Mouse (Mus musculus): ENCODE results near the gene Mmadhc. TPM values are rescaled to one million over a fixed set of nuclear protein-coding genes. Genes with fewer than 3 reads are reported as not detected.

The Mmadhc gene
- polyA plus RNA-seq (2014; fragmentation: Nextera tagmentation; extraction: Ambion mirVana), result 140 and 144 TPM in 2 replicates

GRCm38 (mm10) chr2:50296109-50296986 lies at the start of gene Mmadhc:
Gene Mmadhc, minus strand, starts transcription at chr2:50296801.
- Histone ChIP-seq H3K4me3 (ENCODE audit: low read depth, low read length) (peak within 1 kb of the TSS; percentile 95), H3K9ac (replicated peaks; ENCODE audit: low read depth, low read length) (peak within 1 kb of the TSS; percentile 90), H3K4me1 (ENCODE audit: control insufficient read depth, insufficient read depth, low read length) (peaks cover 15% of the 10 kb centered on the region; the same call in 1 of the 2 replicates), H3K27me3 (ENCODE audit: control insufficient read depth, insufficient read depth, low read length) (no peaks in the 10 kb centered on the region), H3K4me2 (ENCODE audit: low read depth, low read length) (peak within 1 kb of the TSS; percentile 71), H3K36me3 (ENCODE audit: control insufficient read depth, insufficient read depth, low read length) (peaks cover under 1% of the 10 kb centered on the region; the same call in 1 of the 2 replicates), H3K27ac (ENCODE audit: low read depth, low read length) (peak within 1 kb of the TSS; percentile 90), H3K9me3 (ENCODE audit: control insufficient read depth, low read length) (no peaks in the 10 kb centered on the region)
- peak; percentile 97 for ATAC-seq (ENCODE audit: low read depth)
- under 1% methylated on average over 55 of the region's 58 CpGs for WGBS

GRCm38 (mm10) chr2:50343598-50343997 lies 47.0 kb upstream of the Mmadhc start:
- H3K4me3 ChIP-seq (ENCODE audit: low read depth, low read length), result no peak overlapping the region
- no peak overlapping the region for H3K9ac ChIP-seq (replicated peaks; ENCODE audit: low read depth, low read length)
- 91% methylated on average over 8 of the region's 8 CpGs for WGBS
- no peak overlapping the region for H3K4me2 ChIP-seq (ENCODE audit: low read depth, low read length)
- no peak overlapping the region for H3K27ac ChIP-seq (ENCODE audit: low read depth, low read length)
- no peak for ATAC-seq (ENCODE audit: low read depth)
- no peaks in the 10 kb centered on the region for H3K9me3 ChIP-seq (ENCODE audit: control insufficient read depth, low read length)
- H3K36me3 ChIP-seq (ENCODE audit: control insufficient read depth, insufficient read depth, low read length), result no peaks in the 10 kb centered on the region
- peaks cover 3% of the 10 kb centered on the region; the same call in 1 of the 2 replicates for H3K4me1 ChIP-seq (ENCODE audit: control insufficient read depth, insufficient read depth, low read length)
- no peaks in the 10 kb centered on the region for H3K27me3 ChIP-seq (ENCODE audit: control insufficient read depth, insufficient read depth, low read length)

GRCm38 (mm10) chr2:50339061-50339460 lies 42.5 kb upstream of the Mmadhc start:
- Histone ChIP-seq H3K4me1 (ENCODE audit: control insufficient read depth, insufficient read depth, low read length) (no peaks in the 10 kb centered on the region), H3K9me3 (ENCODE audit: control insufficient read depth, low read length) (no peaks in the 10 kb centered on the region)
- 76% methylated on average over 3 of the region's 3 CpGs for WGBS

GRCm38 (mm10) chr2:50337596-50337995 lies 41.0 kb upstream of the Mmadhc start:
- Histone ChIP-seq H3K4me3 (ENCODE audit: low read depth, low read length) (no peak overlapping the region), H3K36me3 (ENCODE audit: control insufficient read depth, insufficient read depth, low read length) (no peaks in the 10 kb centered on the region), H3K27ac (ENCODE audit: low read depth, low read length) (no peak overlapping the region), H3K9me3 (ENCODE audit: control insufficient read depth, low read length) (no peaks in the 10 kb centered on the region), H3K4me1 (ENCODE audit: control insufficient read depth, insufficient read depth, low read length) (no peaks in the 10 kb centered on the region), H3K4me2 (ENCODE audit: low read depth, low read length) (no peak overlapping the region), H3K9ac (replicated peaks; ENCODE audit: low read depth, low read length) (no peak overlapping the region), H3K27me3 (ENCODE audit: control insufficient read depth, insufficient read depth, low read length) (no peaks in the 10 kb centered on the region)
- 52% methylated on average over 1 of the region's 1 CpGs for WGBS
- ATAC-seq (ENCODE audit: low read depth), result no peak

More at GRCm38 (mm10) chr2:50339061-50339460, 42.5 kb upstream of the Mmadhc start:
- no peak overlapping the region for H3K4me3 ChIP-seq (ENCODE audit: low read depth, low read length)
- no peaks in the 10 kb centered on the region for H3K27me3 ChIP-seq (ENCODE audit: control insufficient read depth, insufficient read depth, low read length)
- H3K4me2 ChIP-seq (ENCODE audit: low read depth, low read length), result no peak overlapping the region
- no peak for ATAC-seq (ENCODE audit: low read depth)
- no peak overlapping the region for H3K9ac ChIP-seq (replicated peaks; ENCODE audit: low read depth, low read length)
- H3K36me3 ChIP-seq (ENCODE audit: control insufficient read depth, insufficient read depth, low read length), result no peaks in the 10 kb centered on the region
- H3K27ac ChIP-seq (ENCODE audit: low read depth, low read length), result no peak overlapping the region

GRCm38 (mm10) chr2:50331716-50332270 lies 35.2 kb upstream of the Mmadhc start:
- no peak overlapping the region for H3K4me3 ChIP-seq (ENCODE audit: low read depth, low read length)
- no peak overlapping the region for H3K9ac ChIP-seq (replicated peaks; ENCODE audit: low read depth, low read length)
- H3K9me3 ChIP-seq (ENCODE audit: control insufficient read depth, low read length), result no peaks in the 10 kb centered on the region
- no peak for ATAC-seq (ENCODE audit: low read depth)
- no peaks in the 10 kb centered on the region for H3K27me3 ChIP-seq (ENCODE audit: control insufficient read depth, insufficient read depth, low read length)
- no peak overlapping the region for H3K4me2 ChIP-seq (ENCODE audit: low read depth, low read length)
- H3K27ac ChIP-seq (ENCODE audit: low read depth, low read length), result no peak overlapping the region
- WGBS, result 46% methylated on average over 5 of the region's 5 CpGs
- H3K4me1 ChIP-seq (ENCODE audit: control insufficient read depth, insufficient read depth, low read length), result no peaks in the 10 kb centered on the region
- H3K36me3 ChIP-seq (ENCODE audit: control insufficient read depth, insufficient read depth, low read length), result no peaks in the 10 kb centered on the region

- 83% methylated on average over 4 of the region's 4 CpGs for WGBS
- H3K4me3 ChIP-seq (ENCODE audit: low read depth, low read length), result no peak overlapping the region
- no peaks in the 10 kb centered on the region for H3K27me3 ChIP-seq (ENCODE audit: control insufficient read depth, insufficient read depth, low read length)
- H3K4me2 ChIP-seq (ENCODE audit: low read depth, low read length), result no peak overlapping the region
- H3K4me1 ChIP-seq (ENCODE audit: control insufficient read depth, insufficient read depth, low read length), result no peaks in the 10 kb centered on the region
- ATAC-seq (ENCODE audit: low read depth), result no peak
- H3K36me3 ChIP-seq (ENCODE audit: control insufficient read depth, insufficient read depth, low read length), result no peaks in the 10 kb centered on the region
- no peak overlapping the region for H3K9ac ChIP-seq (replicated peaks; ENCODE audit: low read depth, low read length)
- no peaks in the 10 kb centered on the region for H3K9me3 ChIP-seq (ENCODE audit: control insufficient read depth, low read length)
- no peak overlapping the region for H3K27ac ChIP-seq (ENCODE audit: low read depth, low read length)
Observed at GRCm38 (mm10) chr2:50328181-50328580, 31.6 kb upstream of the Mmadhc start.

- Histone ChIP-seq H3K27me3 (ENCODE audit: control insufficient read depth, insufficient read depth, low read length) (no peaks in the 10 kb centered on the region), H3K27ac (ENCODE audit: low read depth, low read length) (no peak overlapping the region), H3K4me2 (ENCODE audit: low read depth, low read length) (no peak overlapping the region), H3K4me1 (ENCODE audit: control insufficient read depth, insufficient read depth, low read length) (no peaks in the 10 kb centered on the region), H3K9me3 (ENCODE audit: control insufficient read depth, low read length) (no peaks in the 10 kb centered on the region), H3K36me3 (ENCODE audit: control insufficient read depth, insufficient read depth, low read length) (no peaks in the 10 kb centered on the region), H3K9ac (replicated peaks; ENCODE audit: low read depth, low read length) (no peak overlapping the region), H3K4me3 (ENCODE audit: low read depth, low read length) (no peak overlapping the region)
- WGBS, result 73% methylated on average over 7 of the region's 7 CpGs
- no peak for ATAC-seq (ENCODE audit: low read depth)
Observed at GRCm38 (mm10) chr2:50324799-50325198, 28.2 kb upstream of the Mmadhc start.

- Histone ChIP-seq H3K9me3 (ENCODE audit: control insufficient read depth, low read length) (no peaks in the 10 kb centered on the region), H3K4me1 (ENCODE audit: control insufficient read depth, insufficient read depth, low read length) (no peaks in the 10 kb centered on the region), H3K27me3 (ENCODE audit: control insufficient read depth, insufficient read depth, low read length) (no peaks in the 10 kb centered on the region), H3K4me3 (ENCODE audit: low read depth, low read length) (no peak overlapping the region), H3K27ac (ENCODE audit: low read depth, low read length) (no peak overlapping the region), H3K36me3 (ENCODE audit: control insufficient read depth, insufficient read depth, low read length) (no peaks in the 10 kb centered on the region), H3K4me2 (ENCODE audit: low read depth, low read length) (no peak overlapping the region), H3K9ac (replicated peaks; ENCODE audit: low read depth, low read length) (no peak overlapping the region)
- ATAC-seq (ENCODE audit: low read depth), result peak; percentile 85
- WGBS, result 40% methylated on average over 9 of the region's 9 CpGs
Observed at GRCm38 (mm10) chr2:50306663-50307320, 10.2 kb upstream of the Mmadhc start.

Measured in neural tube, embryonic 14.5 days (tissue).